Mouse (Mus musculus) MEL (cell line): Measurements from ENCODE around the gene Chpf. TPM values are rescaled to one million over a fixed set of nuclear protein-coding genes. Genes with fewer than 3 reads are reported as not detected.

Source experiments
- DNase-seq: peaks from one replicate; pipeline ENCODE4 v3.0.0; 2011; ENCODE audit warnings: low read depth, low spot score
- H3K27ac ChIP-seq: 2 replicates; pipeline ENCODE4 v1.5.1; 2012; ENCODE audit warnings: low read depth, mild to moderate bottlenecking, control low read depth, low read length, moderate library complexity; ENCODE audit not compliant: control insufficient read depth
- H3K27me3 ChIP-seq, 2 experiments: fragments of 150-350 bp in 1 of 2; sonication (generic) in 1 of 2; 2 replicates each; pipeline ENCODE4 v1.6.1; 2012; ENCODE audit warnings: low read length in 2 of 2, mild to moderate bottlenecking in 2 of 2, improper control_type of control experiment in 1 of 2, moderate library complexity in 1 of 2; ENCODE audit not compliant: insufficient read depth in 2 of 2, control insufficient read depth in 1 of 2
- H3K36me3 ChIP-seq, 2 experiments: 2 replicates each; pipeline ENCODE4 v1.6.1; 2012 to 2014; ENCODE audit warnings: low read length in 2 of 2, improper control_type of control experiment in 1 of 2, inconsistent platforms in 1 of 2, mild to moderate bottlenecking in 1 of 2; ENCODE audit not compliant: insufficient read depth in 2 of 2, control insufficient read depth in 1 of 2
- H3K4me1 ChIP-seq, 2 experiments: fragments of 150-350 bp in 1 of 2; sonication (generic) in 1 of 2; 2 replicates each; pipeline ENCODE4 v1.6.1; 2012; ENCODE audit warnings: low read length in 2 of 2, improper control_type of control experiment in 1 of 2, mild to moderate bottlenecking in 1 of 2; ENCODE audit not compliant: insufficient read depth in 2 of 2, control insufficient read depth in 1 of 2
- H3K4me3 ChIP-seq, 2 experiments: fragments of 150-350 bp in 1 of 2; sonication (generic) in 1 of 2; 2 replicates each; pipeline ENCODE4 v1.5.1; 2012; ENCODE audit warnings: low read depth in 2 of 2, low read length in 2 of 2, mild to moderate bottlenecking in 2 of 2, moderate library complexity in 2 of 2, control low read depth in 1 of 2, improper control_type of control experiment in 1 of 2; ENCODE audit not compliant: control insufficient read depth in 1 of 2, insufficient read depth in 1 of 2
- H3K79me2 ChIP-seq: 2 replicates; pipeline ENCODE4 v1.6.1; 2012; ENCODE audit warnings: mild to moderate bottlenecking, low read length, moderate library complexity; ENCODE audit not compliant: control insufficient read depth, poor library complexity, insufficient read depth
- H3K9ac ChIP-seq: 2 replicates; pipeline ENCODE4 v1.6.1; 2012; ENCODE audit warnings: low read depth, mild to moderate bottlenecking, control low read depth, low read length, moderate library complexity; ENCODE audit not compliant: control insufficient read depth, poor library complexity, severe bottlenecking
- H3K9me3 ChIP-seq: fragments of 150-350 bp; sonication (generic); replicated peaks from 2 replicates; pipeline ENCODE4 v1.6.1; 2012; ENCODE audit warnings: mild to moderate bottlenecking, low read length, improper control_type of control experiment, moderate library complexity; ENCODE audit not compliant: insufficient read depth
- BHLHE40 ChIP-seq: IDR thresholded peaks from 2 replicates; pipeline ENCODE4 v1.6.1; 2012; ENCODE audit warnings: low read depth, mild to moderate bottlenecking, inconsistent platforms, low read length, improper control_type of control experiment, borderline replicate concordance
- CHD1 ChIP-seq: IDR thresholded peaks from 2 replicates; pipeline ENCODE4 v1.6.1; 2012; ENCODE audit warnings: low read depth, mild to moderate bottlenecking, inconsistent platforms, low read length, improper control_type of control experiment
- CHD2 ChIP-seq: IDR thresholded peaks from 2 replicates; pipeline ENCODE4 v1.6.1; 2011; ENCODE audit warnings: low read length, improper control_type of control experiment
- CTCF ChIP-seq, 3 experiments: IDR thresholded peaks in 2 of 3; conservative IDR thresholded peaks in 1 of 3; 2 replicates each; pipeline ENCODE4 v1.5.1; 2011 to 2012; ENCODE audit warnings: low read length in 3 of 3, low read depth in 2 of 3, mild to moderate bottlenecking in 2 of 3, improper control_type of control experiment in 1 of 3, inconsistent platforms in 1 of 3, mixed read lengths in 1 of 3, moderate library complexity in 1 of 3; ENCODE audit not compliant: control insufficient read depth in 1 of 3, insufficient read depth in 1 of 3, poor library complexity in 1 of 3, severe bottlenecking in 1 of 3
- E2F4 ChIP-seq: IDR thresholded peaks from 2 replicates; pipeline ENCODE4 v1.6.1; 2011; ENCODE audit warnings: low read depth, low read length, improper control_type of control experiment, borderline replicate concordance
- GATA1 ChIP-seq: IDR thresholded peaks from 2 replicates; pipeline ENCODE4 v1.6.1; 2011; ENCODE audit warnings: low read depth, low read length, improper control_type of control experiment
- HCFC1 ChIP-seq: IDR thresholded peaks from 2 replicates; pipeline ENCODE4 v1.6.1; 2012; ENCODE audit warnings: low read depth, mild to moderate bottlenecking, inconsistent platforms, low read length, improper control_type of control experiment, moderate library complexity
- KAT2A ChIP-seq: conservative IDR thresholded peaks from 2 replicates; pipeline ENCODE4 v1.6.1; 2012; ENCODE audit warnings: low read depth, low read length, improper control_type of control experiment, inconsistent platforms
- MAX ChIP-seq: IDR thresholded peaks from 2 replicates; pipeline ENCODE4 v1.6.1; 2011; ENCODE audit warnings: low read length, improper control_type of control experiment
- MEF2A ChIP-seq: IDR thresholded peaks from 2 replicates; pipeline ENCODE4 v1.6.1; 2014; ENCODE audit warnings: low read depth, mild to moderate bottlenecking, inconsistent platforms, low read length, improper control_type of control experiment; ENCODE audit not compliant: poor library complexity, insufficient replicate concordance, severe bottlenecking; ENCODE audit errors: extremely low read depth
- MYC ChIP-seq: IDR thresholded peaks from 2 replicates; pipeline ENCODE4 v1.6.1; 2011; ENCODE audit warnings: low read depth, mild to moderate bottlenecking, low read length, improper control_type of control experiment, moderate library complexity
- NELFE ChIP-seq: IDR thresholded peaks from 2 replicates; pipeline ENCODE4 v1.6.1; 2011; ENCODE audit warnings: low read depth, low read length, improper control_type of control experiment
- NRF1 ChIP-seq: IDR thresholded peaks from 2 replicates; pipeline ENCODE4 v1.6.1; 2014; ENCODE audit warnings: low read depth, mild to moderate bottlenecking, inconsistent platforms, low read length, improper control_type of control experiment, moderate library complexity; ENCODE audit not compliant: poor library complexity, insufficient read depth, severe bottlenecking
- RAD21 ChIP-seq: IDR thresholded peaks from 2 replicates; pipeline ENCODE4 v1.6.1; 2011; ENCODE audit warnings: mild to moderate bottlenecking, low read depth, low read length, improper control_type of control experiment
- SIN3A ChIP-seq: IDR thresholded peaks from 2 replicates; pipeline ENCODE4 v1.6.1; 2012; ENCODE audit warnings: low read length, improper control_type of control experiment, inconsistent platforms
- SMC3 ChIP-seq: IDR thresholded peaks from 2 replicates; pipeline ENCODE4 v1.6.1; 2011; ENCODE audit warnings: low read depth, low read length, improper control_type of control experiment
- TCF12 ChIP-seq: IDR thresholded peaks from 2 replicates; pipeline ENCODE4 v1.6.1; 2014; ENCODE audit warnings: low read depth, mild to moderate bottlenecking, inconsistent platforms, low read length, improper control_type of control experiment, moderate library complexity
- ZC3H11A ChIP-seq: IDR thresholded peaks from 2 replicates; pipeline ENCODE4 v1.6.1; 2012; ENCODE audit warnings: low read depth, mild to moderate bottlenecking, inconsistent platforms, low read length, improper control_type of control experiment
- polyA plus RNA-seq, 2 experiments: library from polyadenylated mRNA; stranded (reverse) in 1 of 2; unstranded in 1 of 2; fragments of >175 nt in 1 of 2; fragments of >200 nt in 1 of 2; gene quantifications; 2 replicates each; pipeline versions ENCODE4 v1.2.1 to v1.2.4; 2012; ENCODE audit warnings: low replicate concordance in 2 of 2, low read depth in 1 of 2; ENCODE audit not compliant: insufficient read length in 2 of 2, insufficient read depth in 1 of 2, missing spikeins in 1 of 2
- total RNA-seq: library from RNA; depleted of rRNA; stranded (reverse); fragments of 300-350 nt; gene quantifications from 2 replicates; pipeline ENCODE4 v1.2.3, GENCODE M21; 2012

The Chpf gene
- total and polyA plus RNA-seq, 3 experiments = 32.3 to 49.0 TPM; not detected in 1

DNA sequence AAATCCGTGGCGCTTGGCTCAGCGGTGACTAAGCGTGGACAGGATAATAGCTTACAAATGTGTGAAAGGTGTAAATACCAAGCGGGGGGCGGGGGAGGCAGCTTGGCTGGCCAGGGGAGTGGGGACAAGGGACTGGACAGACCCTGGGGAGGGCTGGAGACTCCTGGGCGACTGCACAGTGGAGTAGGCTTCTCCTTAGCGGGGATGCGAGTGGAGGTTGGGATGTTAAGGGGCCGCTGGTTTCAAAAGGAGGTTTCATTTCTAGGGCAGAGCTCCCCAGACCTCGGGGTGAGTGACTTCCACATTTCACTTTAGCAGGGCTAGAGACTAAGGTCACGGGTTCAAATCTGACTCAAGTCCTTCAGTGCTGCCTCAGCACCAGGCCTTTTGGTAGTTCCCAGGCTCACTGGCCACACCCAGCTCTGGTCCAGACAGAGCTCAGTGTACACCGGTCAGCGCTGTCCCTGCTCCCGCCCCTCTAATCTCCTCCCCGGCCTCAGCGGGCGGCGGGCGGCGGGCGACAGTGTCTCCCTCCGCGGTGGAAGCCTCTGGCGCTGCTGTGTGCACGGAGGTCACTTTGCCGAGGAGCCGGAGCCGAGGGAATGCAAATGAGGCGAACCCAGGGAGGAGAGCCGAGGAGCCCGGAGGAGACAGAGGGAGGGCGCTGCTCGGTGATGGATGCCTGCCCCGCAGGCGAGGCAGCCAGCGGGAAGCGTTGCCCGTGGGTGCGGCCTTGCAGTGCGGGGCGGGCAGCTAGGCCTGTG is 20.9 kb downstream of the Chpf start:
- Histone ChIP-seq H3K4me3 (no peak overlapping the region), H3K9me3 (no peaks in the 10 kb centered on the region), H3K27ac (no peak overlapping the region), H3K79me2 (no peaks in the 10 kb centered on the region), H3K9ac (no peak overlapping the region), H3K4me1 (peaks cover 5 to 10% of the 10 kb centered on the region in 2 experiments), H3K27me3 (peaks cover 0 to 3% of the 10 kb centered on the region in 2 experiments; a peak in 2 of 4 replicates), H3K36me3 (peaks cover 0 to 5% of the 10 kb centered on the region in 2 experiments; a peak in 2 of 4 replicates)
- no peak for DNase-seq
- TF ChIP-seq E2F4 (no peak), MEF2A (no peak), HCFC1 (no peak)

DNA sequence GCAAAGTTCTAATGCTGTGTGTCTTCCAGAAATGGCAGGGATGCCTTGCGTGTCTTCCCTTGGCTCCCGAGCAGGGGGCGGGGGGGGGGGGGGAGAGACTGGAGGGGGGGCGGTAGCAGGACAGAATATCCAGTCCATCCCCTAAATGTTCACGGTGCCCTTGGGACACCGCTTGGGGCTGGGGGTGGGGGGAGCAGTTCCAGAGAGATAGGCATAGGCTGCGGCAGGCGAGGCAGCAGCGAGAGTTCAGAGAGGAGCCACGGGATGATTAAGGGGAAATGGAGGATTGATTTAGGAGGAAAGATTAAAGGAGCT is 21.4 kb downstream of the Chpf start:
- H3K9ac ChIP-seq = no peak overlapping the region

DNA sequence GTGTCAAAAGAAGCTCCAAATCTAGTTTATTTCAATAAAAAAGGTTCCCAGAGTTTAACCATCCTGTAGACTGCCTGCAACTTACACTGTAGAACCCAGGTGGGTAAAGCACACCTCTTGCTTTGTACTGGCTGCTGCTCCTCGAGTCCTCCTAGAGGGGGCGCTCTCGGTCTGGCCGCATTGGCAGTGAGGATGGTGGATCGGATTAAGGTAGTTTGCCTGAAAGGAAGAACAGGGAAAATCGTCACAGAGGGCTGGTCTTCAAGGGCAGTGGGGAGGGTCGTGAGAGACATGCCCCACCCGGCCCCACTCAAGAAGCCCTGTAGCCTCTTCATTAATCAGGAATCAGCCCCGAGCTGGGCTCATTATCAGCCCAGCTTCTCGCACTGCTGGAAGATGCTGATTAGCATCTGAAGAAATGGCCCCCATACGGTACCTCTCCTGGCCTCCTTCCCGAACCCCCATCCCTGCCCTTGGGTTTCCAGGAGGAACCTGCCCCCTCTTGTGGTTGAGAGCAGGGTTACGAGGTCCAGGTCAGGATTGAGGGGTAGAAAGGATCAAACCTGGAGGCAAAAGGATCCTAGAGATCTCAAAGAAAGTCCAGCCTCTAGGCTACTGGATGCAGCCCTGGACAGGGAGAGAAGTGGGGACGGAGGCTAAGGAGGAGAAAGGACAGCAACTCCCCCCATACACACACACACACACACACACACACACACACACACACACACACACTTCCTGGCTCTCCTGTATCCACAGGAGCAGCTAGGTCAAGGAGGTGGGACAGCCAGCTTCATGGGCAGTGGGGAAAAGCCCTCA is 22.2 kb downstream of the Chpf start:
- no peak overlapping the region for H3K9ac ChIP-seq
- H3K4me3 ChIP-seq = no peak overlapping the region
- H3K27me3 ChIP-seq = peaks cover 3% of the 10 kb centered on the region in 2 experiments; a peak in 2 of 4 replicates
- no peaks in the 10 kb centered on the region for H3K36me3 ChIP-seq
- no peaks in the 10 kb centered on the region for H3K79me2 ChIP-seq
- no peaks in the 10 kb centered on the region for H3K9me3 ChIP-seq
- no peak overlapping the region for H3K27ac ChIP-seq
- TF ChIP-seq SIN3A (no peak), RAD21 (peak; percentile 9), SMC3 (peak; percentile 16; the same call in 1 of the 2 replicates), NELFE (no peak), NRF1 (no peak), CTCF (IDR thresholded peaks at IDR 0.05 in 2 of 3, conservative IDR thresholded peaks at IDR 0.05 in 1 of 3; ENCODE audit: control insufficient read depth in 1 of 3, insufficient read depth in 1 of 3, low read depth in 2 of 3, low read length in 3 of 3, poor library complexity in 1 of 3, severe bottlenecking in 1 of 3) (peak; percentile 67 to 82 (median 69)), TCF12 (no peak)
- peak; percentile 47 for DNase-seq
- H3K4me1 ChIP-seq = peaks cover 0 to 2% of the 10 kb centered on the region in 2 experiments; a peak in 2 of 4 replicates

More for the DNA sequence above, 21.4 kb downstream of the Chpf start:
- TF ChIP-seq ZC3H11A (no peak), TCF12 (no peak), BHLHE40 (no peak), CHD2 (no peak), NELFE (no peak), MAX (no peak), KAT2A (no peak), MYC (no peak), HCFC1 (no peak), GATA1 (no peak), CHD1 (no peak)
- TF ChIP-seq, all 39 proteins: peak for 0
- no peaks in the 10 kb centered on the region for H3K36me3 ChIP-seq
- no peak overlapping the region for H3K27ac ChIP-seq
- no peak for DNase-seq
- no peaks in the 10 kb centered on the region for H3K9me3 ChIP-seq
- no peaks in the 10 kb centered on the region for H3K79me2 ChIP-seq
- peaks cover 0 to 5% of the 10 kb centered on the region in 2 experiments; a peak in 2 of 4 replicates for H3K4me1 ChIP-seq
- H3K4me3 ChIP-seq = no peak overlapping the region
- peaks cover under 1 to 3% of the 10 kb centered on the region in 2 experiments; a peak in 2 of 4 replicates for H3K27me3 ChIP-seq
